Mouse (Mus musculus): ENCODE data around the gene Nop53.

DNA sequence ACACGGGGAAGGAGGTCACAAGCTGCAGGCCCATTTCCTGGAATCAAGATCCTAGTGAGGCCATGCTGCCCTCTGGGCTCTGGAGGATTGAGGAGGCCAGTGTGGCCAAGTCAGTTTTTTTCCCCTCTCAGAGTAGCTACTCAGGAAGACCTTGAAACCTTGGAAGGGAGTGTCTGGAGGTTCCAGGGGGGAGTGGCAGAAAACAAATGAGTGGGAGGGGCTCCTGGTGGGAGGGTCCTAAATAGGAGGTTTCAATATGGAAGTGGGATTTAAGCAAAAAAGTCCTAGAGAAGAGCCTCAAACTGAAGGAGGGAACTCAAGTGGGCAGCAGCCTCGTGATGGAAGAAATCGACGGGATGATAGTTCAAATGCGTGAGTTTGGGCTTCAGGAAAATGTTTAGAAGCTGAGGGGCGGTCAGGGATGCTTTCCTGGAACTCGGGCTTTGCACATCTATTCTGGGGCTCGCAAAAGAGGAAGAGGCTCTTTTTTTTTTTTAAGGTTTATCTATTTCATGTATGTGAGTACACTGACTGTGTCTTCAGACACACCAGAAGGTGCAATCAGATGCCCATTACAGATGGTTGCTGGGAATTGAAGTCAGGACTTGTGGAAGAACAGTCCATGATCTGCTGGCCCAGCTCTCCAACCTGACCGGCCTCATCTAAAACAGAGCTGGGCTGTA, 44.4 kb downstream of the Nop53 start:
- TF ChIP-seq CTCF (IDR thresholded peaks at IDR 0.05; ENCODE audit: borderline replicate concordance, insufficient read depth, low read length): no peak
- TF ChIP-seq POLR2A (IDR thresholded peaks at IDR 0.05; ENCODE audit: low read depth, low read length): no peak
